Mouse (Mus musculus) heart, postnatal 25 days (tissue): ENCODE results near the gene Copa. TPM values are rescaled to one million over a fixed set of nuclear protein-coding genes. Genes with fewer than 3 reads are reported as not detected.

ENCODE experiments used
- DNase-seq: peaks from one replicate; pipeline ENCODE4 v3.0.0; 2022; ENCODE audit warnings: low spot score
- intact Hi-C: fragments of 180-260 bp; cut with DNase I; formaldehyde crosslinking; loops from one replicate; pipeline ENCODE4 v1.15.1; 2025
- total RNA-seq, 2 experiments: library from RNA; stranded (reverse); gene quantifications; 2 replicates each; pipeline ENCODE4 v1.2.3; 2021

Copa gene
- total RNA-seq, 2 experiments from 2014 or later = 104 to 113 TPM

GRCm38 (mm10) chr1:172077981-172078380, 4.3 kb upstream of the Copa start:
- intact Hi-C loops = no loop called here
- DNase-seq = no peak

DNA sequence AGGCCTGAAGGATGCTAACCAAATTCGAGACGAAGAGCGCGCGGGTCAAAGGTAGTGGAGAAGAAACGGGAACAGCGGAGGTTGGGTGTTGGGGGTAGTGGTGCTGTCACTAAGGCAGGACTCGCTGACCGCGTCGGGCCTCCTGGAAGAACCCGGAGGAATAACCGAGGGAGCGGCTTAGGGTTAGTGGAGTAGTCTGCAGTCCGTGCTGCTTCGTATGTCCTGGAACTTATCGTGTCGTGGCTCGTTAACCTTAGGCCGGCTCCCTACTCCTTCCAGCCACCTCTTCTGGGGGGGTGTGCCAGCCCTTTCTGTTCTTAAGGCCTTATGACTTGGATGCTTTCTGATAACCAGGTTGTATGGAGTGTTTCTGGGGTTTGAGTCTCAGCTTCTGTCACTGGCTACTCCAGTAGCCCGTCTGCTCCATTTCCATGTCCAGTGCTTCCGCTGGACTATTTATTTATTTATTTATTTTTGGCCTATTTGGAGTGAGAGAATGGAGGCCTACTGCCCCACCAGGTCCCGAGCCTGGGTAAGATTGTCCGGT, 643 bp downstream of the Copa start:
- no peak for DNase-seq
- intact Hi-C loops = loop anchor here (1.0 to 5.0 kb wide), 2 partner anchors 44 to 293 kb away; partner anchors contain the start of genes Pex19 and Pigm

DNA sequence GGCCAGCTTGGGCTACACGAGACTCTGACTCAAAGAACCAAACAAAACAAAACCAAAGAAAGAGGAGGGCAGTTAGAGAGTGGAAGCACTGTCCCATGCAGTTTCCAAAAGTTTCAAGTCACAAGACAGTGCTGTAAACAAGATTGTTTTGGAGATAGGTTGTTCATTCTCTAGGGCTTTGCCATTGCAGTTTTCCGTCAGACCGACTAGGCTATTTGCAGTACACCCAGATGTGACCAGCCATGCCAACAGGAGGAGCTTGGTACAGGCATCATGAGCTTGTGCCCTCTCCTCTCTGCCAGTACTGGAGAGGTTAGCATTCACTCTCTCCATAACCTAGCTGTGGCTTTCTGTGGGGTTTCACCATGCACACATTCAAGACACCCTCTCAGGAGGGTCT, 11.2 kb downstream of the Copa start:
- DNase-seq = no peak
- intact Hi-C loops = no loop called here

DNA sequence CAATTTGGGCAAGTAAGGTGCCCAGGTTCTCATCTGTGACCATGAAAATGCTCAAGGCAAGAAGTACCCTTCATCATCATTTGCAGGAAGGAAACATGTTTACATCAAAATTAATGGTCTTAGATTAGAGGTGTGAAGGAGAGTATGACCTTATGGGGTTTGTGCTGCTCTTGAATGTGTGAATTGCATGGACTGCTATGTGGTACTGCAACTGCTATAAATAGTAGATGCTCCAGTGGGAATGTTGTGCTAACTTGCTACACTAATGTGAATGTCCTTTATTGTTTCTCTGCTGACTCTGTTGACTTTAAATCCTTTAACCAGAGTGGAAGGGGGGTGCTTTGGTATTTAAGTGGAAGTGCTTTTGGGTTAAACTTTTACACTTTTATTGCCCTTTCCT, 12.0 kb downstream of the Copa start:
- no peak for DNase-seq
- intact Hi-C loops = no loop called here

GRCm38 (mm10) chr1:172095202-172095601, 12.9 kb downstream of the Copa start:
- intact Hi-C loops = no loop called here

DNA sequence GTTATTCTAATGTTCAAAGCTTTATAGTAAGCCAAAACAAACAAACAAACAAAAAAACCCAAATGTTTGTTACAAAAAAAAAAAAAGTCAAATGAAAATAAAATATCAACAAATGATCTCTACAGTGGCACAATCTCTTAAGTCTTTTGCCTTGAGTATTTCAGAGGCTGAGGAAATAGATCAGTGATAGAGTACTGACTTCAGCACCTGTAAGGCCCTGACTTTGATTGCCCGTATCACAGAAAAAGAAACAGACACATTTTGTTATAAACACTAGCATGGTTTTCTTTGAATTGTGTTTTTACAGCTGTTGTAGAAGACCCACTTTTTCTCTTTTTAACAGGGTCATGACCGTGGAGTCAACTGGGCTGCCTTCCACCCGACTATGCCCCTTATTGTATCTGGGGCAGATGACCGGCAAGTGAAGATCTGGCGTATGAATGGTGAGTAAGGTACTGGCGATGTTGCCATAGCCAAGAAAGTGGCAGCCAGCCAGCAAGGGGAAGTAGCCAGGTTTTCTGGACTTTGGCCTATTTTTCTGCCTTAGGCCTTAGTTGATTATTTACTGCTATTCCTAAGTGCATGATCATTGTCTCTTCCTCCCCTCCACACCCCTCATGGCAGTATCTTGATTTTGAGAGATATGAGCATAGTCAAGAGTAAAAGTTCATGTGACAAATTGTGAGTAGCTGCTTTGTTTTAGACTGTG, 17.1 kb downstream of the Copa start:
- DNase-seq = no peak
- intact Hi-C loops = no loop called here

More at GRCm38 (mm10) chr1:172095202-172095601, 12.9 kb downstream of the Copa start:
- no peak for DNase-seq

- no peak for DNase-seq
- intact Hi-C loops = no loop called here
These were observed 21.3 kb downstream of the Copa start for GRCm38 (mm10) chr1:172103619-172104018.

DNA sequence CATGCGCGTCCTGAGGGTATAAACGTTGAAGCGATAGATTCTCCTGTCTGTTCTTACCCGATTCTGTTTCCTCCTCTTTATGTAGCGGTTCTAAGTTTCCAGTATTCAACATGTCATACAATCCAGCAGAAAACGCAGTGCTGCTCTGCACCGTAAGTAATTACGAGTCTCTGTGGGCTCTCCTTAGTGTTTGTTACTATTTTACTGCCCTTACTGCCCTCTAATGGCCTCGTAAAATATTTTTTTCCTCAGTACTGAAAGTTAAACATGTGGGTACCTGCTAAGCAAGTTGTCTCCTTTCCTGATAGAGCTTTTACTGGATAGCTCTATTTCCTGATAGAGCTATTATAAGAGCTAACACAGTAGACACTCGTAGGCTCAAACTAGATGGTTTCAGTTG, 22.8 kb downstream of the Copa start:
- intact Hi-C loops = no loop called here
- no peak for DNase-seq

GRCm38 (mm10) chr1:172107777-172108477, 25.6 kb downstream of the Copa start:
- DNase-seq = no peak
- intact Hi-C loops = no loop called here

DNA sequence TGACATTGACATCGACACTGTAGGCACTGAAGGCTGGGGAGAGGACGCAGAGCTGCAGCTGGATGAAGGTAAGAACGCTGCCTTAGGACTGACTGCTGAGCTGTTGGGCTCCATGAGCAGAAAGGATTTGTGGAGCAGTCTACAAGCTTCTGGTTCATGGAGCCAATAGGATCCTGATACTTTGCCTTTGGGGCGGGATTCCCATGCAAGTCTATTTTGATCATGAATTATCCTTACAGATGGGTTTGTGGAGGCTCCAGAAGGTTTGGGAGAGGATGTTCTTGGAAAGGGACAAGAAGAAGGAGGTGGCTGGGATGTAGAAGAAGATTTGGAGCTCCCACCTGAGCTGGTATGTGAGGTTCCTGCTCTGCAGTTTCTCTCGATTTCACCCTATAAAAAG, 34.6 kb downstream of the Copa start:
- intact Hi-C loops = loop anchor here (5.0 kb wide), 1 partner anchor 130 kb away; no protein-coding TSS in a partner anchor
- no peak for DNase-seq

DNA sequence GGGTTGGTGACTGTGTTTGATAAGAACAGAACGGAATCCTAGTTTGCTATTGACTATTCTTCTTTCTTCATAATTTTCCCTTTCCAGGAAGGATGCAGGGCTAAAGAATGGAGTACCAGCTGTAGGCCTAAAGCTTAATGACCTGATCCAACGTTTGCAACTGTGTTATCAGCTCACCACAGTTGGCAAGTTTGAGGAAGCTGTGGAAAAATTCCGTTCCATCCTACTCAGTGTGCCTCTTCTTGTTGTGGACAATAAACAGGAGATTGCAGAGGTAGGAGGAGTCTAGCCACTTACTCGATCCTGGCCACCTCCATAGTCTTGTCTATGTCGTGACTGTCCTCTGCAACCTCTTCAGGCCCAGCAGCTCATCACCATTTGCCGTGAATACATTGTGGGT, 36.8 kb downstream of the Copa start:
- intact Hi-C loops = loop anchor here (5.0 kb wide), 1 partner anchor 128 kb away; no protein-coding TSS in a partner anchor
- DNase-seq = no peak

DNA sequence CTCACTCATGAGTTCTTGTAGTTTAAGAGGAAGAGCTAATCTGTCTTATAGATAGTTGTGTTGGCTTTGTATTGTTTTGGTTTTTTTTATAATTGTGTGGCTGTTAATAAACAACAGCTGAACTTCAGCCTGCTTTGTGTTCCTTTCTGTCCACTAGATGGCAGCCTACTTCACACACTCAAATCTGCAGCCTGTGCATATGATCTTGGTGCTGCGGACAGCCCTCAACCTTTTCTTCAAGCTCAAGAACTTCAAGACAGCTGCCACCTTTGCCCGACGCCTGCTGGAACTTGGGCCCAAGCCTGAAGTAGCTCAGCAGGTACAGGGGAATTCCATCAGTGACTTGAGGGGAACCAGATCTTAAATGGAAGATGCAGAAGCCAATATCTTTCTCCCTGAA, 37.4 kb downstream of the Copa start:
- DNase-seq = no peak
- intact Hi-C loops = loop anchor here (5.0 kb wide), 1 partner anchor 128 kb away; no protein-coding TSS in a partner anchor

GRCm38 (mm10) chr1:172122671-172123070, 40.3 kb downstream of the Copa start:
- intact Hi-C loops = no loop called here
- DNase-seq = no peak

DNA sequence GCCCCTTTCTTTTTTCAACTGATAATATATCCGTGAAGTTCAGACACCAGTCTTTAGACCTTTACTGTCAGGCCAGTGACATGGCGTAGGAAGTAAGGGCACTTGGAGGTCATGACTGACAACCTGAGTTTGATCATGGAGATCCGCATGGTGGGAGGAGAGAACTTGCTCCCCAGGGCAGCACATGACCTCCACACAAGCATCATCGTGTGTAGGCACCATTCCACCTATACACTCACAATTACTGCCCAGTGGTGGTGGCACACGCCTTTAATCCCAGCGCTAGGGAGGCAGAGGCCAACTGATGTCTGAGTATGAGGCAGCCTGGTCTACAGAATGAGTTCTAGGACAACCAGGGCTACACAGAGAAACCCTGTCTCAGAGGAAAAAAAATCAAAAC, 42.2 kb downstream of the Copa start:
- intact Hi-C loops = no loop called here
- DNase-seq = no peak

DNA sequence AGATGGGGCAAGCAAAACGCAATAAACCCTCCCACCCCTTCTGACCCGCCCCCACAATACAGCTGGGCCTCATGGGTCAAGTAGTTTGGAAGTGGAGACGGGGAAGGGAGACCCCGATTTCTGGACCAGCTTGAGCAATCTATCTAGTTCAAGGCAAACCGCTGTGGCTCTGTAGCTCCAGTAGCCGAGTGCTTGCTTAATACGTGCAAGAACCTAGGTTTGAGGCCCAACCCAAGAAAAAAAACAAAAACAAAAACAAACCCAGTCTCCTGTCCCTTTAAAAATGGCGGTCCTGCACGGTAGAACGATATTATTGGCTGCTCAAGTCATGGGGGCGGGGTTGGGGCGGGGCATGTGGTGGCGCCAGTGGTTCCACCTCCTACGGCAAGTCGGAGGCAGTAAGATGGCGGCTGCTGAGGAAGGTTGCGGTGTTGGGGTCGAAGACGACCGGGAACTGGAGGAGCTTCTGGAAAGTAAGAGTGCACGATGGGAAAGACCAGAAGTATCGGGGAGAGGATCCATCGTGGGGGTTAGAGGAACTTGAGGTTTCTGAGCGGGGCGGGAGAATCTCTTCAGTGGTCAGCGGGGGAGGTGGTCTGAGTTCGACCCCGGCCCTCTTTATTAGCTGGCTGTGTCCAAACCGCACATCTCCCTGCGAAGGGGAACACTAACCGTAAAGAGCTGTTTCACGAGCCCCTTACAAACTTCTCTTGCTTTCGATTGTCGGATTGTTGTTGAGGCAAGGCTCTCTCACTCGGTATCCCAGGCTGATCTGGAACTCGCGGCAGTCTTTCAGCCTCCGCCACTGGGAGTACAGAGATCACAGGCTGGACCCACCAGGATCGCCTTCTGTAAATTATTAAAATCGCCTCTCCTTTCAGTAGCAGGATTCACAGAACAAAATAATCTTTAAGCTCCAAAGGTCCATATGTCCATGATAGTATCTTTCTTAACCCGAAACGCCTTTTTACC, 44.3 kb downstream of the Copa start, which contains the start of gene Pex19:
TSS of gene Pex19 (plus strand) at position 380 of the 972 bp plus-strand sequence.
- intact Hi-C loops = loop anchor here (2.0 to 5.0 kb wide), 2 partner anchors 44 to 184 kb away; partner anchors contain the start of genes Copa and Ncstn
- peak; percentile 43 for DNase-seq

- intact Hi-C loops = loop anchor here (2.0 to 5.0 kb wide), 2 partner anchors 45 to 183 kb away; partner anchors contain the start of genes Copa and Ncstn
- no peak for DNase-seq
These were observed 45.2 kb downstream of the Copa start for GRCm38 (mm10) chr1:172127487-172127886.

DNA sequence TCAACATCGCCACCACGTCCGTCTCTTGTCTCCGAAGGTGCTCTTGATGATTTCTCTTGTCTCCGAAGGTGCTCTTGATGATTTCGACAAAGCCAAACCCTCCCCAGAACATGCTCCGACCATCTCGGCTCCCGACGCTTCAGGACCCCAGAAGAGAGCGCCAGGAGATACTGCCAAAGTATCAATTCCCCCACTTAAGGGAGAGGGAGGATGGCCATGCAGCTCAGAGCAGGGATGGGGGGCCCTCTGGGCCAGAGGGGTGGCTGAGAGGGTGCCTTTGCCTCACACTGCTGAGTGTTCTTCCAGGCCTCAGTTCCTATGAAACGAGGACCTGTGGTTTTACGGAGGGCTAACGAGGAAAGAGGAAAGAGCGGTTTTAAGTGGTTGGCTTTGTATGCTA, 46.2 kb downstream of the Copa start:
- intact Hi-C loops = loop anchor here (5.0 kb wide), 1 partner anchor 46 kb away; the partner anchor contains the start of genes Copa and Ncstn
- no peak for DNase-seq

GRCm38 (mm10) chr1:172129108-172129507, 46.8 kb downstream of the Copa start:
- DNase-seq = no peak
- intact Hi-C loops = loop anchor here (5.0 kb wide), 1 partner anchor 47 kb away; the partner anchor contains the start of genes Copa and Ncstn

DNA sequence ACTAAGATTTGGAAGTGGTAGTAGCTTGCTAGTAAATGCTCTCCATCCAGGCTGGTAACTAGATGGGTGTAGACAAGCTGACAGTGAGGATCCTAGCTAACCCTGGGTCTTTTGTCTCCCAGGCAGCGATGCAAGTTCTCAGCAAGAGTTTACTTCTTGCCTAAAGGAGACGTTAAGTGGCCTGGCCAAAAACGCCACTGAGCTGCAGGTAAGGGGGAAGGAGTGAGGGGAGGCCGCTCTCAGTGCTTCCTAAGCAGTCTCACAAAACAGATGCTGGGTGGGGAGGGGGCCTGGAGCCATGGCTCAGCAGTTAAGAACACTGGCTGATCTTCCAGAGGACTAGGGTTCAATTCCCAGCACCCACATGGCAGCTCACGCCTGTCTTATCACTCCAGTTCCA, 47.5 kb downstream of the Copa start:
- DNase-seq = no peak
- intact Hi-C loops = loop anchor here (5.0 kb wide), 1 partner anchor 47 kb away; the partner anchor contains the start of genes Copa and Ncstn
